8 mouse cellular contexts compared by ENCODE assay signal in the genomic region with DNA sequence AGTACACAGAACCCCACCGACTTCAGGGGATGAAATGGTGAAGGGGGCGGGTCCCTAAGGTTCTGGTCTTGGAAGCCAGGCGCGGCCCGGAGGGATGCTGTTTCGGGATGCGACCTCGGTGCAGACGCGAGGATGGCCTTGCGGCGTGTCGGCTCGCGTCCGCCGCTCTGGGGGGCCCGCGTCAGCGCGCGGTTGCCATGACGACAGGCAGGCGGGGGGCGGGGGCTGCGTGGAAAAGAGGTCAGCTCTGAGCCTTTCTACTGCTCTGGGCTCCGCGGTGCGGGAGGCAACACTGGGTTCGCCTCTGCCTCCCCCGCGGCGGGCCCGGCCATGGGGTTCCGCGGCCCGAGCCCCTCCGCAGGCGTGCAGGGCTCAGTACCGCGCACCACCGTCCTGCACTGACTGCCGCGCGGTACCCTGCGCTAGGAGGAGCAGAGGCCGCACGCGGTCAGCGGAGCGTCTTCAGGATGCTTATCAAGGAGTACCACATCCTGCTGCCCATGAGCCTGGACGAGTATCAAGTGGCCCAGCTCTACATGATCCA. TPM values are rescaled to one million over a fixed set of nuclear protein-coding genes. Genes with fewer than 3 reads are reported as not detected.
DNase-seq lines count a peak whose midpoint lies in the region; ATAC-seq and TF ChIP-seq lines count a peak whose summit lies in the region.

No protein-coding gene starts in this region.

- DNase-seq in cerebellum, adult 18-20 months = peak; percentile 78 to 88
- peak; percentile 45 to 49 for DNase-seq in heart, adult 2 months
- DNase-seq in layer of hippocampus, adult 9-11 months = peak; percentile 57
- DNase-seq in lung, postnatal 4 days = peak; percentile 45 to 60
- peak; percentile 84 for DNase-seq in right cerebral cortex, postnatal 25 days
- DNase-seq in urinary bladder, postnatal 25 days (ENCODE audit: low spot score) = no peak

- no peaks in the 10 kb centered on the region for H3K27me3 ChIP-seq in megakaryocyte, embryonic 14.5 days (replicated peaks)
- H3K27me3 ChIP-seq in heart, adult 2 months (ENCODE audit: control insufficient read depth, insufficient read depth, low read length) = no peaks in the 10 kb centered on the region

- H3K36me3 ChIP-seq in megakaryocyte, embryonic 14.5 days (replicated peaks; ENCODE audit: low read length) = peaks cover 61% of the 10 kb centered on the region
- H3K36me3 ChIP-seq in heart, adult 2 months (ENCODE audit: control insufficient read depth, insufficient read depth, low read length) = no peaks in the 10 kb centered on the region

- WGBS in heart, adult 2 months = 10% methylated on average over 52 of the region's 52 CpGs

- no peak for TF ChIP-seq CTCF in heart, adult 2 months (IDR thresholded peaks at IDR 0.05)

- peaks cover 74% of the 10 kb centered on the region for H3K4me1 ChIP-seq in megakaryocyte, embryonic 14.5 days
- peaks cover 6% of the 10 kb centered on the region for H3K4me1 ChIP-seq in heart, adult 2 months (ENCODE audit: control insufficient read depth, insufficient read depth, low read length)

- no peak for ATAC-seq in megakaryocyte, adult 5-6 weeks (ENCODE audit: poor library complexity, severe bottlenecking)

- peak overlapping the region; percentile 100 for H3K4me3 ChIP-seq in megakaryocyte, embryonic 14.5 days (replicated peaks)
- H3K4me3 ChIP-seq in heart, adult 2 months = peak overlapping the region; percentile 76

- peak overlapping the region; percentile 36 for H3K9ac ChIP-seq in heart, adult 2 months (ENCODE audit: low read depth, low read length)

- no peak overlapping the region for H3K27ac ChIP-seq in heart, adult 2 months

- TF ChIP-seq EP300 in heart, adult 2 months (IDR thresholded peaks at IDR 0.05; ENCODE audit: insufficient read depth, low read depth, low read length) = no peak

- TF ChIP-seq POLR2A in heart, adult 2 months (IDR thresholded peaks at IDR 0.05; ENCODE audit: insufficient read depth, low read depth, low read length) = no peak

- H3K9me3 ChIP-seq in megakaryocyte, embryonic 14.5 days = no peaks in the 10 kb centered on the region

- no peaks in the 10 kb centered on the region for H3K79me2 ChIP-seq in heart, adult 2 months (replicated peaks; ENCODE audit: control insufficient read depth, insufficient read depth, low read length)

- intact Hi-C loops in heart, adult 2 months (cut with DNase I) = no loop called here

RNA-seq across cellular contexts. Expression of a gene that starts 1.0 kb away (rescaled TPM):
- polyA plus RNA-seq in megakaryocyte, embryonic 14.5 days (2012; ENCODE audit: insufficient read depth, low replicate concordance) = 122 and 153 TPM in 2 replicates
- 38.3 and 47.7 TPM in 2 replicates for total RNA-seq in megakaryocyte, adult 5-6 weeks (2015)
- total RNA-seq in megakaryocyte, adult 5-6 weeks (2017) = 30.2 and 38.9 TPM in 2 replicates
- total RNA-seq in heart, adult 2 months (2021) = 10 to 100 TPM; 18.1 to 19.9 TPM
- 43.6 and 49.9 TPM in 2 replicates for polyA plus RNA-seq in heart, adult 2 months (2012; rRNA removed)

RNA-seq across cellular contexts. Expression of a gene that starts 3.8 kb away (rescaled TPM):
- 140 and 181 TPM in 2 replicates for polyA plus RNA-seq in megakaryocyte, embryonic 14.5 days (2012; ENCODE audit: insufficient read depth, low replicate concordance)
- 245 and 277 TPM in 2 replicates for total RNA-seq in megakaryocyte, adult 5-6 weeks (2015)
- total RNA-seq in megakaryocyte, adult 5-6 weeks (2017) = 72.9 and 83.4 TPM in 2 replicates
- 10 to 100 TPM; 39.9 to 43.2 TPM for total RNA-seq in heart, adult 2 months (2021)
- 81.3 and 85.3 TPM in 2 replicates for polyA plus RNA-seq in heart, adult 2 months (2012; rRNA removed)

RNA-seq across cellular contexts. Expression of a gene that starts 19.4 kb away (rescaled TPM):
- polyA plus RNA-seq in megakaryocyte, embryonic 14.5 days (2012; ENCODE audit: insufficient read depth, low replicate concordance) = not detected in 2 replicates
- total RNA-seq in megakaryocyte, adult 5-6 weeks (2015) = not detected in 2 replicates
- total RNA-seq in megakaryocyte, adult 5-6 weeks (2017) = not detected in 2 replicates
- total RNA-seq in heart, adult 2 months (2021) = not detected
- not detected in 2 replicates for polyA plus RNA-seq in heart, adult 2 months (2012; rRNA removed)

RNA-seq across cellular contexts. Expression of a gene that starts 24.9 kb away (rescaled TPM):
- polyA plus RNA-seq in megakaryocyte, embryonic 14.5 days (2012; ENCODE audit: insufficient read depth, low replicate concordance) = 293 and 434 TPM in 2 replicates
- total RNA-seq in megakaryocyte, adult 5-6 weeks (2015) = 111 and 139 TPM in 2 replicates
- 72.5 and 76.7 TPM in 2 replicates for total RNA-seq in megakaryocyte, adult 5-6 weeks (2017)
- total RNA-seq in heart, adult 2 months (2021) = 10 to 100 TPM; 55.1 to 60.6 TPM
- polyA plus RNA-seq in heart, adult 2 months (2012; rRNA removed) = 69.4 and 82.1 TPM in 2 replicates

RNA-seq across cellular contexts. Expression of a gene that starts 38.8 kb away (rescaled TPM):
- not detected in 2 replicates for polyA plus RNA-seq in megakaryocyte, embryonic 14.5 days (2012; ENCODE audit: insufficient read depth, low replicate concordance)
- total RNA-seq in megakaryocyte, adult 5-6 weeks (2015) = not detected in 2 replicates
- not detected in 2 replicates for total RNA-seq in megakaryocyte, adult 5-6 weeks (2017)
- under 1 TPM in 1 of 2 experiments, not detected in 1; 0.05 TPM for total RNA-seq in heart, adult 2 months (2021)
- 0.12 TPM in 2 replicates for polyA plus RNA-seq in heart, adult 2 months (2012; rRNA removed)
